Mouse (Mus musculus): Measurements from ENCODE around the gene 1700129C05Rik. TPM values are rescaled to one million over a fixed set of nuclear protein-coding genes. Genes with fewer than 3 reads are reported as not detected.

1700129C05Rik gene
- polyA plus RNA-seq (2014; fragmentation: Illumina TruSeq; extraction: RNeasy Lipid Tissue Mini Kit (QIAGEN cat#74804); ENCODE audit: low read depth, low replicate concordance), result not detected

GRCm38 (mm10) chr14:59142793-59143192 is at the start of gene 1700129C05Rik:
1700129C05Rik (minus strand) TSS chr14:59142893.

GRCm38 (mm10) chr14:59178649-59179048 is 36.0 kb upstream of the 1700129C05Rik start, which contains the start of gene Gm5142:
Gm5142 (minus strand) TSS chr14:59178749.

Other genes starting within 250 kb of the 1700129C05Rik start
- not detected for gene Gm5142, start 35.9 kb upstream of the 1700129C05Rik start, polyA plus RNA-seq (2014; fragmentation: Illumina TruSeq; extraction: RNeasy Lipid Tissue Mini Kit (QIAGEN cat#74804); ENCODE audit: low read depth, low replicate concordance)
- gene Rcbtb1, start 58.3 kb upstream of the 1700129C05Rik start, polyA plus RNA-seq (2014; fragmentation: Illumina TruSeq; extraction: RNeasy Lipid Tissue Mini Kit (QIAGEN cat#74804); ENCODE audit: low read depth, low replicate concordance), result 69.2 TPM
- not detected for gene Gm6904, start 117.3 kb upstream of the 1700129C05Rik start, polyA plus RNA-seq (2014; fragmentation: Illumina TruSeq; extraction: RNeasy Lipid Tissue Mini Kit (QIAGEN cat#74804); ENCODE audit: low read depth, low replicate concordance)
- gene Phf11a, start 154.6 kb upstream of the 1700129C05Rik start, polyA plus RNA-seq (2014; fragmentation: Illumina TruSeq; extraction: RNeasy Lipid Tissue Mini Kit (QIAGEN cat#74804); ENCODE audit: low read depth, low replicate concordance), result 0.50 TPM
- 3.7 TPM for gene Phf11b, start 198.5 kb upstream of the 1700129C05Rik start, polyA plus RNA-seq (2014; fragmentation: Illumina TruSeq; extraction: RNeasy Lipid Tissue Mini Kit (QIAGEN cat#74804); ENCODE audit: low read depth, low replicate concordance)
- 6.5 TPM for gene Phf11d, start 222.6 kb upstream of the 1700129C05Rik start, polyA plus RNA-seq (2014; fragmentation: Illumina TruSeq; extraction: RNeasy Lipid Tissue Mini Kit (QIAGEN cat#74804); ENCODE audit: low read depth, low replicate concordance)

Measured in liver, adult 10 weeks (tissue).